Mouse (Mus musculus) cerebellum, postnatal 10 days (tissue): ENCODE data around the gene Svs5.

Source experiments
- DNase-seq, 2 experiments: peaks; one replicate each; pipeline ENCODE4 v3.0.0; 2021; ENCODE audit warnings: mixed read lengths in 2 of 2

The Svs5 gene

GRCm38 (mm10) chr2:164381726-164382125, 49.2 kb downstream of the Svs5 start:
- no peak for DNase-seq

DNA sequence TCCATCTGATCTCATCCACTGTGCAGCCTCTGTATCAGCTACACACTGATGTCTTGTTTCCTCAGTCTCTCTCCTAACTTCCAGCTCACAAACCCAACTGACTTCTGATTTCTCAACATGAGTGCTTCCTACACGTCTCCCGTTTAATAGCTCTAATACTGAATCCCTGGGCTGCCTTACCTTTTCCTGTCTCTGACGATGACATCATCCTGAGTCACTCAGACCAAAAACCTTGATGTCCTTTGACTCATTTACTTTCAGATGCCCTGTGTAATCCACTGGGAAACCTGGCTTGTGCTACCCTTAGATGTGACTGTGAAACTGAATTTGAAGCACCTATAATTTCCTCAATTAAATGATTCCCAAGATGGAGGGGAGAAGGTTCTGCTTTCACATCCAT, 50.4 kb downstream of the Svs5 start:
- no peak for DNase-seq
